Mouse (Mus musculus): ENCODE data around the gene Vrk1. TPM values are rescaled to one million over a fixed set of nuclear protein-coding genes. Genes with fewer than 3 reads are reported as not detected.

Vrk1 gene
- polyA plus RNA-seq, 1 experiment, result 12.9 TPM

- no peak overlapping the region for H3K4me3 ChIP-seq (replicated peaks; ENCODE audit: insufficient read depth, low read depth, low read length)
- DNase-seq, result no peak
- TF ChIP-seq CTCF (IDR thresholded peaks at IDR 0.05; ENCODE audit: borderline replicate concordance, insufficient read depth, low read depth, low read length), result no peak
- no peak overlapping the region for H3K27ac ChIP-seq (ENCODE audit: insufficient read depth, low read length)
- 91% methylated on average over 7 of the region's 7 CpGs for WGBS
- H3K4me1 ChIP-seq (ENCODE audit: control insufficient read depth, insufficient read depth, low read length), result no peaks in the 10 kb centered on the region
- no peaks in the 10 kb centered on the region; the same call in 1 of the 2 replicates for H3K27me3 ChIP-seq (ENCODE audit: control insufficient read depth, insufficient read depth, low read length)
Measured at GRCm38 (mm10) chr12:106034267-106034666, 24.2 kb downstream of the Vrk1 start.

GRCm38 (mm10) chr12:106034761-106035160 lies 24.7 kb downstream of the Vrk1 start:
- no peak overlapping the region for H3K27ac ChIP-seq (ENCODE audit: insufficient read depth, low read length)
- H3K4me3 ChIP-seq (replicated peaks; ENCODE audit: insufficient read depth, low read depth, low read length), result no peak overlapping the region
- H3K4me1 ChIP-seq (ENCODE audit: control insufficient read depth, insufficient read depth, low read length), result no peaks in the 10 kb centered on the region; the same call in 1 of the 2 replicates
- WGBS, result 95% methylated on average over 9 of the region's 9 CpGs
- H3K27me3 ChIP-seq (ENCODE audit: control insufficient read depth, insufficient read depth, low read length), result no peaks in the 10 kb centered on the region; the same call in 1 of the 2 replicates
- no peak for DNase-seq
- TF ChIP-seq POLR2A (IDR thresholded peaks at IDR 0.05; ENCODE audit: borderline replicate concordance, insufficient read depth, low read length), result no peak
- no peak for TF ChIP-seq CTCF (IDR thresholded peaks at IDR 0.05; ENCODE audit: borderline replicate concordance, insufficient read depth, low read depth, low read length)

- Histone ChIP-seq H3K4me1 (ENCODE audit: control insufficient read depth, insufficient read depth, low read length) (no peaks in the 10 kb centered on the region; the same call in 1 of the 2 replicates), H3K4me3 (replicated peaks; ENCODE audit: insufficient read depth, low read depth, low read length) (no peak overlapping the region), H3K27me3 (ENCODE audit: control insufficient read depth, insufficient read depth, low read length) (no peaks in the 10 kb centered on the region; the same call in 1 of the 2 replicates), H3K27ac (ENCODE audit: insufficient read depth, low read length) (no peak overlapping the region)
- TF ChIP-seq POLR2A (IDR thresholded peaks at IDR 0.05; ENCODE audit: borderline replicate concordance, insufficient read depth, low read length) (no peak), CTCF (IDR thresholded peaks at IDR 0.05; ENCODE audit: borderline replicate concordance, insufficient read depth, low read depth, low read length) (no peak)
- 64% methylated on average over 7 of the region's 7 CpGs for WGBS
- DNase-seq, result no peak
Measured at GRCm38 (mm10) chr12:106040259-106040658, 30.2 kb downstream of the Vrk1 start.

GRCm38 (mm10) chr12:106046143-106046795 lies 36.2 kb downstream of the Vrk1 start:
- 81% methylated on average over 9 of the region's 9 CpGs for WGBS
- DNase-seq, result no peak
- no peak for TF ChIP-seq CTCF (IDR thresholded peaks at IDR 0.05; ENCODE audit: borderline replicate concordance, insufficient read depth, low read depth, low read length)
- Histone ChIP-seq H3K4me1 (ENCODE audit: control insufficient read depth, insufficient read depth, low read length) (no peaks in the 10 kb centered on the region), H3K4me3 (replicated peaks; ENCODE audit: insufficient read depth, low read depth, low read length) (no peak overlapping the region), H3K27me3 (ENCODE audit: control insufficient read depth, insufficient read depth, low read length) (no peaks in the 10 kb centered on the region; the same call in 1 of the 2 replicates), H3K27ac (ENCODE audit: insufficient read depth, low read length) (no peak overlapping the region)

- 93% methylated on average over 7 of the region's 7 CpGs for WGBS
- Histone ChIP-seq H3K27me3 (ENCODE audit: control insufficient read depth, insufficient read depth, low read length) (no peaks in the 10 kb centered on the region), H3K27ac (ENCODE audit: insufficient read depth, low read length) (no peak overlapping the region), H3K4me3 (replicated peaks; ENCODE audit: insufficient read depth, low read depth, low read length) (no peak overlapping the region), H3K4me1 (ENCODE audit: control insufficient read depth, insufficient read depth, low read length) (no peaks in the 10 kb centered on the region; the same call in 1 of the 2 replicates)
- DNase-seq, result no peak
- TF ChIP-seq CTCF (IDR thresholded peaks at IDR 0.05; ENCODE audit: borderline replicate concordance, insufficient read depth, low read depth, low read length) (no peak), POLR2A (IDR thresholded peaks at IDR 0.05; ENCODE audit: borderline replicate concordance, insufficient read depth, low read length) (no peak)
Measured at GRCm38 (mm10) chr12:106052271-106052670, 42.2 kb downstream of the Vrk1 start.

GRCm38 (mm10) chr12:106055799-106056198 lies 45.8 kb downstream of the Vrk1 start:
- no peak overlapping the region for H3K4me3 ChIP-seq (replicated peaks; ENCODE audit: insufficient read depth, low read depth, low read length)
- 33% methylated on average over 6 of the region's 6 CpGs for WGBS
- H3K27me3 ChIP-seq (ENCODE audit: control insufficient read depth, insufficient read depth, low read length), result no peaks in the 10 kb centered on the region
- peak; percentile 77 to 86 for DNase-seq
- H3K27ac ChIP-seq (ENCODE audit: insufficient read depth, low read length), result no peak overlapping the region
- TF ChIP-seq POLR2A (IDR thresholded peaks at IDR 0.05; ENCODE audit: borderline replicate concordance, insufficient read depth, low read length), result no peak
- peak; percentile 93 for TF ChIP-seq CTCF (IDR thresholded peaks at IDR 0.05; ENCODE audit: borderline replicate concordance, insufficient read depth, low read depth, low read length)
- no peaks in the 10 kb centered on the region; the same call in 1 of the 2 replicates for H3K4me1 ChIP-seq (ENCODE audit: control insufficient read depth, insufficient read depth, low read length)

- WGBS, result 91% methylated on average over 12 of the region's 12 CpGs
- Histone ChIP-seq H3K27me3 (ENCODE audit: control insufficient read depth, insufficient read depth, low read length) (no peaks in the 10 kb centered on the region), H3K27ac (ENCODE audit: insufficient read depth, low read length) (no peak overlapping the region), H3K4me3 (replicated peaks; ENCODE audit: insufficient read depth, low read depth, low read length) (no peak overlapping the region), H3K4me1 (ENCODE audit: control insufficient read depth, insufficient read depth, low read length) (no peaks in the 10 kb centered on the region; the same call in 1 of the 2 replicates)
- DNase-seq, result no peak
- TF ChIP-seq CTCF (IDR thresholded peaks at IDR 0.05; ENCODE audit: borderline replicate concordance, insufficient read depth, low read depth, low read length) (no peak), POLR2A (IDR thresholded peaks at IDR 0.05; ENCODE audit: borderline replicate concordance, insufficient read depth, low read length) (no peak)
Measured at GRCm38 (mm10) chr12:106059873-106060573, 50.0 kb downstream of the Vrk1 start.
